Mouse (Mus musculus): Measurements from ENCODE around the gene Vwa8.

GRCm38 (mm10) chr14:78923631-78924030 is 74.8 kb downstream of the Vwa8 start:
- TF ChIP-seq GATA1 (IDR thresholded peaks at IDR 0.05; ENCODE audit: low read length) (no peak), TAL1 (IDR thresholded peaks at IDR 0.05; ENCODE audit: low read length) (no peak)
